Mouse (Mus musculus): ENCODE measurements around the gene Stox1. TPM values are rescaled to one million over a fixed set of nuclear protein-coding genes. Genes with fewer than 3 reads are reported as not detected.
A peak's percentile ranks its signal among the peaks of the same experiment; 100 is the strongest.

The Stox1 gene
- polyA plus RNA-seq, 1 experiment: not detected

- Histone ChIP-seq H3K36me3 (ENCODE audit: control insufficient read depth, insufficient read depth) (no peaks in the 10 kb centered on the region), H3K79me2 (ENCODE audit: control insufficient read depth, insufficient read depth) (no peaks in the 10 kb centered on the region), H3ac (ENCODE audit: control insufficient read depth, insufficient read length, low read depth) (no peak overlapping the region), H3K4me3 (ENCODE audit: insufficient read depth, poor library complexity, severe bottlenecking) (no peak overlapping the region), H3K79me3 (ENCODE audit: low read depth) (no peaks in the 10 kb centered on the region), H3K27me3 (ENCODE audit: control insufficient read depth, insufficient read depth, insufficient read length) (peaks cover 48% of the 10 kb centered on the region)
- TF ChIP-seq MYOD1 (IDR thresholded peaks at IDR 0.05; ENCODE audit: control insufficient read depth, insufficient read length, low read depth): no peak
- no peak for TF ChIP-seq CTCF (IDR thresholded peaks at IDR 0.05; ENCODE audit: control insufficient read depth, insufficient read depth, insufficient read length)
- TF ChIP-seq MYOG (IDR thresholded peaks at IDR 0.05; ENCODE audit: control insufficient read depth, extremely low read depth, insufficient read length): no peak
Observed at GRCm38 (mm10) chr10:62664963-62665590, 60.9 kb downstream of the Stox1 start.

- H3ac ChIP-seq (ENCODE audit: control insufficient read depth, insufficient read length, low read depth): no peak overlapping the region
- H3K36me3 ChIP-seq (ENCODE audit: control insufficient read depth, insufficient read depth): no peaks in the 10 kb centered on the region
- H3K79me2 ChIP-seq (ENCODE audit: control insufficient read depth, insufficient read depth): no peaks in the 10 kb centered on the region
- H3K27me3 ChIP-seq (ENCODE audit: control insufficient read depth, insufficient read depth, insufficient read length): peaks cover 39% of the 10 kb centered on the region
- TF ChIP-seq MAX (IDR thresholded peaks at IDR 0.05) (no peak), MYOD1 (IDR thresholded peaks at IDR 0.05; ENCODE audit: control insufficient read depth, insufficient read length, low read depth) (no peak)
- H3K79me3 ChIP-seq (ENCODE audit: low read depth): no peaks in the 10 kb centered on the region
- no peak overlapping the region for H3K4me3 ChIP-seq (ENCODE audit: insufficient read depth, poor library complexity, severe bottlenecking)
Observed at GRCm38 (mm10) chr10:62664171-62664570, 61.8 kb downstream of the Stox1 start.

- no peaks in the 10 kb centered on the region for H3K79me2 ChIP-seq (ENCODE audit: control insufficient read depth, insufficient read depth)
- no peaks in the 10 kb centered on the region for H3K36me3 ChIP-seq (ENCODE audit: control insufficient read depth, insufficient read depth)
- TF ChIP-seq CEBPB (IDR thresholded peaks at IDR 0.05; ENCODE audit: low read depth) (no peak), MYOD1 (IDR thresholded peaks at IDR 0.05; ENCODE audit: control insufficient read depth, insufficient read length, low read depth) (no peak), CTCF (IDR thresholded peaks at IDR 0.05; ENCODE audit: control insufficient read depth, insufficient read depth, insufficient read length) (no peak), MYOG (IDR thresholded peaks at IDR 0.05; ENCODE audit: control insufficient read depth, extremely low read depth, insufficient read length) (no peak), FOSL1 (IDR thresholded peaks at IDR 0.05; ENCODE audit: insufficient read depth, low read length, poor library complexity, severe bottlenecking) (no peak), MAX (IDR thresholded peaks at IDR 0.05) (no peak), USF1 (IDR thresholded peaks at IDR 0.05; ENCODE audit: low read depth) (no peak)
- no peak overlapping the region for H3ac ChIP-seq (ENCODE audit: control insufficient read depth, insufficient read length, low read depth)
- H3K4me3 ChIP-seq (ENCODE audit: insufficient read depth, poor library complexity, severe bottlenecking): no peak overlapping the region
- H3K79me3 ChIP-seq (ENCODE audit: low read depth): no peaks in the 10 kb centered on the region
- no peaks in the 10 kb centered on the region for H3K27me3 ChIP-seq (ENCODE audit: control insufficient read depth, insufficient read depth, insufficient read length)
Observed at GRCm38 (mm10) chr10:62656711-62657110, 69.2 kb downstream of the Stox1 start.

DNA sequence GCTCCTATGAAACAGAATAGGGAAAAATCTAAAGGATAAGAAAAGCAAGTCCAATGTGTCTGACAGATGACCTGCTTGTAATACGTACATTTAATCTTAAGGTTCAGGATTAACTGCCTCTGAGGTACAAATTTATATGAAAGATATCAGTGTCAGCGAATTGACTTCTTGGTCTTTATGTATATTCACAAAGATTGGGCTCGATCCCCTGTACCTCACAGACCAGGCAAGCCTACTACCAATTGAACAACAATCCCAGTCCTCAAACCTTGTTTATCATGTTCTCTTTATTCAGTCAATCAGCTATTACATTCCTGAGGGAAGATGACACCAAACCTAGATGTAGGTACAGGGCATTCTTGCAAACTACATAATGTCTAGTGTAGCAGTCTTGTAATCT, 74.0 kb downstream of the Stox1 start:
- Histone ChIP-seq H3K79me2 (ENCODE audit: control insufficient read depth, insufficient read depth) (peaks cover 41% of the 10 kb centered on the region), H3ac (ENCODE audit: control insufficient read depth, insufficient read length, low read depth) (peak overlapping the region; percentile 57), H3K4me3 (ENCODE audit: insufficient read depth, poor library complexity, severe bottlenecking) (peak overlapping the region; percentile 84), H3K79me3 (ENCODE audit: low read depth) (peaks cover 37% of the 10 kb centered on the region), H3K27me3 (ENCODE audit: control insufficient read depth, insufficient read depth, insufficient read length) (no peaks in the 10 kb centered on the region), H3K36me3 (ENCODE audit: control insufficient read depth, insufficient read depth) (peaks cover 13% of the 10 kb centered on the region)
- TF ChIP-seq MYOD1 (IDR thresholded peaks at IDR 0.05; ENCODE audit: control insufficient read depth, insufficient read length, low read depth) (no peak), MYOG (IDR thresholded peaks at IDR 0.05; ENCODE audit: control insufficient read depth, extremely low read depth, insufficient read length) (no peak), CEBPB (IDR thresholded peaks at IDR 0.05; ENCODE audit: low read depth) (no peak), USF1 (IDR thresholded peaks at IDR 0.05; ENCODE audit: low read depth) (no peak), CTCF (IDR thresholded peaks at IDR 0.05; ENCODE audit: control insufficient read depth, insufficient read depth, insufficient read length) (no peak), MAX (IDR thresholded peaks at IDR 0.05) (no peak), FOSL1 (IDR thresholded peaks at IDR 0.05; ENCODE audit: insufficient read depth, low read length, poor library complexity, severe bottlenecking) (no peak)

DNA sequence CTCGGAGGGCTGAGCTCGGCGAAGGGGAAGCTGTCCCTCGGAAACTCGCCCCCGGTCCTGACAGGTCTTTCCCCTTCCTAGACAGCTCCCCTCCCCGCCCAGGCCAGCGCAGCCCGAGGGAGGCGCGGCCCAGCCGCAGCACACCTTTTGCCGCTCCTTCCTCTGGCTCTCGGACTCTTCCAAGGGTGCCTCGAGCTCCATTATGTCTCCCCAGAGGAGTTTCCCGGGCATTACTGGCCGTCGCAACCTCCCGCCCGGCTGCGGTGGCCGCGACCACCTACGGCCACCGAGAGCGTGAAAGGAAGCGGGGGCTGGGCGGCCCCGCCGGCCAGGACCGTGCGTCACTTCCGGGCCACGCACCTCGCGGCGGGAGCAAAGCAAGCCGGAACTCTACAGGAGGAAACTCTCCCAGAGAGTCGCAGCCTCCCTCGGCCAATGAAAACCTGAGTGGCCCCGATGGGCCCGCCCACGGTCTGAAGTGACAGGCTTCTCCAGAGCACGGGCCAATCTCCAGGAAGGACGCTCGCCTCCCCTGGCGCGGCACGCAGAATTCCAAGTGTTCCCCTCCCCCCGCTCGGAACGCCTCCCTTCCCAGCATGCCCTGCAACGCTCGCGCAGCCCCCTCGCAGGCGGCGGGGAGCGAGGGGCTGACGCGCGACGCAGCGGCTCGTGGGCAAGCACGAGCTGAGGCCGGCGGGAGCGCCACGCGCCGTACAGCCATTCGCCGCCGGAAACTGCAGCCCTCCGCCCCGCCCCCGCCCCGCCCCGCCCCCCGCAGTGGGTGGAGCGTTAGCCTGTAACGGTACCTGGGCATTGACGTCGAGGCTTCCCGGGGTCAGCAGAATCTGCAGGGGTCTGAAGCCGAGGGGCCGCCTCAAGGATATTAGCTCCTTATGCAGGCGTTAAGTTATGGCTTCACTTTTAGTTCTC, 74.8 kb downstream of the Stox1 start, which contains the start of gene Ddx50:
Gene Ddx50 (minus strand): TSS at position 338 of the 930 bp plus-strand sequence.
- Histone ChIP-seq H3K36me3 (ENCODE audit: control insufficient read depth, insufficient read depth) (peaks cover 22% of the 10 kb centered on the region), H3K79me2 (ENCODE audit: control insufficient read depth, insufficient read depth) (peaks cover 49% of the 10 kb centered on the region), H3K27me3 (ENCODE audit: control insufficient read depth, insufficient read depth, insufficient read length) (no peaks in the 10 kb centered on the region), H3K79me3 (ENCODE audit: low read depth) (peaks cover 45% of the 10 kb centered on the region), H3ac (ENCODE audit: control insufficient read depth, insufficient read length, low read depth) (peak within 1 kb of the TSS; percentile 92), H3K4me3 (ENCODE audit: insufficient read depth, poor library complexity, severe bottlenecking) (peak within 1 kb of the TSS; percentile 84)
- TF ChIP-seq USF1 (IDR thresholded peaks at IDR 0.05; ENCODE audit: low read depth) (no peak), MAX (IDR thresholded peaks at IDR 0.05) (peak; percentile 95)

- H3K36me3 ChIP-seq (ENCODE audit: control insufficient read depth, insufficient read depth): peaks cover 29% of the 10 kb centered on the region
- no peaks in the 10 kb centered on the region for H3K27me3 ChIP-seq (ENCODE audit: control insufficient read depth, insufficient read depth, insufficient read length)
- TF ChIP-seq FOSL1 (IDR thresholded peaks at IDR 0.05; ENCODE audit: insufficient read depth, low read length, poor library complexity, severe bottlenecking): no peak
- peak; percentile 55 for TF ChIP-seq CEBPB (IDR thresholded peaks at IDR 0.05; ENCODE audit: low read depth)
- peaks cover 57% of the 10 kb centered on the region for H3K79me2 ChIP-seq (ENCODE audit: control insufficient read depth, insufficient read depth)
- peak overlapping the region; percentile 92 for H3ac ChIP-seq (ENCODE audit: control insufficient read depth, insufficient read length, low read depth)
- H3K4me3 ChIP-seq (ENCODE audit: insufficient read depth, poor library complexity, severe bottlenecking): peak overlapping the region; percentile 84
- peaks cover 53% of the 10 kb centered on the region for H3K79me3 ChIP-seq (ENCODE audit: low read depth)
Observed at GRCm38 (mm10) chr10:62650358-62650782, 75.6 kb downstream of the Stox1 start.

Small RNAs within 50 kb of the gene (microRNA-seq; reads per million reads assigned to microRNA genes)
- not detected for gene Mir7215 (ENCODE audit: borderline microRNAs expressed)

Other genes starting within 250 kb of the Stox1 start
- gene Vps26a, start 239.3 kb downstream of the Stox1 start, polyA plus RNA-seq (2012; fragmentation: generic; extraction: Trizol): 22.7 TPM
- not detected for gene Srgn, start 198.7 kb downstream of the Stox1 start, polyA plus RNA-seq (2012; fragmentation: generic; extraction: Trizol)
- 21.5 TPM for gene Kif1bp, start 147.7 kb downstream of the Stox1 start, polyA plus RNA-seq (2012; fragmentation: generic; extraction: Trizol)
- 55.3 TPM for gene Ddx21, start 123.8 kb downstream of the Stox1 start, polyA plus RNA-seq (2012; fragmentation: generic; extraction: Trizol)
- gene Ddx50, start 74.9 kb downstream of the Stox1 start, polyA plus RNA-seq (2012; fragmentation: generic; extraction: Trizol): 19.4 TPM
- 24.7 TPM for gene Ccar1, start 66.2 kb upstream of the Stox1 start, polyA plus RNA-seq (2012; fragmentation: generic; extraction: Trizol)
- 0.29 TPM for gene Tet1, start 182.9 kb upstream of the Stox1 start, polyA plus RNA-seq (2012; fragmentation: generic; extraction: Trizol)
- gene Slc25a16, start 194.5 kb upstream of the Stox1 start, polyA plus RNA-seq (2012; fragmentation: generic; extraction: Trizol): 3.6 TPM
- gene Dna2, start 220.9 kb upstream of the Stox1 start, polyA plus RNA-seq (2012; fragmentation: generic; extraction: Trizol): 5.7 TPM